Mouse (Mus musculus) thymus, adult 2 months (tissue): ENCODE data around the gene Jun. TPM values are rescaled to one million over a fixed set of nuclear protein-coding genes. Genes with fewer than 3 reads are reported as not detected.

Source experiments
- DNase-seq: peaks from one replicate; pipeline ENCODE4 v3.0.0; 2021
- H3K27ac ChIP-seq: fragments of 200-500 bp; 2 replicates; pipeline ENCODE4 v1.5.1; 2012; ENCODE audit warnings: low read length, control low read depth; ENCODE audit not compliant: control insufficient read depth, insufficient read depth
- H3K27me3 ChIP-seq: fragments of 200-500 bp; 2 replicates; pipeline ENCODE4 v1.6.1; 2012; ENCODE audit warnings: mild to moderate bottlenecking, low read length, moderate library complexity, mixed read lengths; ENCODE audit not compliant: control insufficient read depth, insufficient read depth
- H3K36me3 ChIP-seq: fragments of 200-500 bp; 2 replicates; pipeline ENCODE4 v1.6.1; 2012; ENCODE audit warnings: mild to moderate bottlenecking, low read length, moderate library complexity; ENCODE audit not compliant: control insufficient read depth, insufficient read depth
- H3K4me1 ChIP-seq: fragments of 200-500 bp; replicated peaks from 2 replicates; pipeline ENCODE4 v1.6.1; 2012; ENCODE audit warnings: low read length; ENCODE audit not compliant: control insufficient read depth, insufficient read depth
- H3K4me3 ChIP-seq: fragments of 200-500 bp; 2 replicates; pipeline ENCODE4 v1.5.1; 2012; ENCODE audit warnings: mild to moderate bottlenecking, low read length, control low read depth, moderate library complexity; ENCODE audit not compliant: control insufficient read depth, insufficient read depth
- CTCF ChIP-seq: fragments of 200-500 bp; IDR thresholded peaks from 2 replicates; pipeline ENCODE4 v1.5.1; 2012; ENCODE audit warnings: mild to moderate bottlenecking, control low read depth, low read length, moderate library complexity, borderline replicate concordance; ENCODE audit not compliant: control insufficient read depth, poor library complexity, insufficient read depth; ENCODE audit errors: extremely low read depth
- POLR2A ChIP-seq: fragments of 200-500 bp; IDR thresholded peaks from 2 replicates; pipeline ENCODE4 v1.6.1; 2012; ENCODE audit warnings: mild to moderate bottlenecking, low read length, control low read depth, moderate library complexity; ENCODE audit not compliant: control insufficient read depth, poor library complexity, insufficient read depth; ENCODE audit errors: extremely low read depth
- WGBS: fragments of 180-500 bp; shearing (Covaris S2); methylation state at CpG from one replicate; pipeline ENCODE4 v1.1.7; 2018; 5-methylcytosine and 5-hydroxymethylcytosine counted together
- polyA plus RNA-seq: library from polyadenylated mRNA; depleted of rRNA; stranded (reverse); fragments of >200 nt; gene quantifications from 2 replicates; pipeline ENCODE4 v1.2.3, GENCODE M21; 2012; rRNA removed

The Jun gene
- polyA plus RNA-seq, 1 experiment = 18.7 TPM

DNA sequence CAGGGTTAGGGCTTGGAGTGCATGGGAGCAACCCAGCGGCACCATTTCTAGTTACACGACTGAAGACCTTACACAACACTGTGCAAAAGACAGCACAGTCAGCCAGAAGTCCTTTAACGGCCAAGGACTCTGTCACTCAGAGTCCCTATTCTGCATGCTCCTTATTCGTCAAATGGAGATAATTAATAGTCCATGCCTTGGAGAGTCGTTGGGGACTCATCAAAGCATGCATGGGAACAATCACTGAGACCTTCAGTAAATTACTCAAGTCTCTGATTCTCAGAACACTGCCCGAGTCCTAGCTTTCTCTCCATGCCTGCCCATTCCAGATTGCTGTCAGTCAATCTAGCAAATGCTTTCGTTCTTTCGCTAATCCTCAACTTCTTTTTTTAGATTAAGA, 44.3 kb downstream of the Jun start:
- Histone ChIP-seq H3K4me1 (no peaks in the 10 kb centered on the region), H3K36me3 (no peaks in the 10 kb centered on the region), H3K27me3 (no peaks in the 10 kb centered on the region), H3K4me3 (no peak overlapping the region), H3K27ac (no peak overlapping the region)
- no peak for TF ChIP-seq CTCF
- TF ChIP-seq POLR2A = no peak
- no peak for DNase-seq
- WGBS = 85% methylated on average over 8 of the region's 8 CpGs

DNA sequence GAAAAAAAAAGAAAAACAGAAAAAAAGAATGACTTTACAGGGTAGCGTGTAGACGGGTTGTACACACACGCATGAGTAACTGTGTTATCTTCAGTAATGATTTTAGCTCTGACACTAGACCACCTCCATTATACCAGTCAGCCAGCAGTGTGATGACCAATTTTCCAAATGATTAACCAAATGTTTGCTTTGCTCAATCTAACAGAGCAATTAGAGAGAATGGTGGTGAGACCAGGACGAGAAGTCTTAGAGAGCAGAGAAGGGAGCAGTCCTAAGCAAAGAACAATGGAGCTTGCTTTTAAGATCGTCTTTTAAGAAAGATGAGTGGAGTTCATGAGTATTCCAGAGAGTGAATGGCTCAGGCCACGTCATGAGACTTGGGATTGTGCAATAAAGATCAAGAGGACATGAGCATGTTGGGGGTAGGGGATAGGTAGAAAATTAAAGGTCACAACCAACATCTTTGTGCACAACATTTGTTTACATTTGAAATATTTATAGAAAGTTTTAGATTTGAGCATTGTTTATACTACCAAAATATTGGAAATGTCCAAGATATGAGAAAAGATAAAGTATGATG, 46.7 kb downstream of the Jun start:
- H3K4me1 ChIP-seq = no peaks in the 10 kb centered on the region

DNA sequence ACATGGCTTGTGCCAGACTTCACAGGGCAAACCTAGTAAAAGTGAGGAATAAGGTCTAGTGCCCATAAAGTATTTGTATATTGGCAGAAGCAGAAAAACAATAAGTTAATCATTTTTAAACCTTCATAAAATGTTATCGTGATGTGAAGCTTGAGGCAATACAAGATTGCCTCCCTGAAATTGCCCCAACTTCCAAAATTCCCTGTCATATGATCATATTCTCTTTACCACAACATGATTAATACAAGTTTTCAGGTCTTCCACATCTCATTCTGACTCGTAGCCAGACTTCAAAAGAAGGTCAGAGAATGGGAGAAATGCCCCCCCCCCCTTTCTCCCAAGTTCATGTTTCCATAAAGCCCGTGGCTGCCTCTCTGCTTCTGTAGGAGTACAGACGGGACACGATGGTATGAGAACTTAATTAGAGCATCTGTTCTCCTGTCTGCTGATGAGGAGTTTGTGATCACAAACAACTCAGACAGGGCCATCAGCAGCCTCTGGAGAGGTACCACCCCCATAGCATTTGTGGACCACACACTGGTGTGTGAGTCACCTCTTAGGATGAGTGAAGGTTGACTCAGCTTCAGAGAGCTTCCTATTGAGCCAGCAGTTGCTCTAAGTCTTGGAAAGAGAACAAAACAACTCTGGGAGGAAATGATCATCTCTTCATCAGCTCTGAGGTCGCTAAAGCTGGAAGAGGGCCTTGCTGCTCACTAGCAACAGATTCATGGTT, 50.8 kb downstream of the Jun start:
- 72% methylated on average over 6 of the region's 6 CpGs for WGBS
- H3K4me1 ChIP-seq = no peaks in the 10 kb centered on the region
- DNase-seq = no peak
- H3K36me3 ChIP-seq = no peaks in the 10 kb centered on the region
- no peak overlapping the region for H3K4me3 ChIP-seq
- no peak for TF ChIP-seq CTCF
- TF ChIP-seq POLR2A = no peak
- no peaks in the 10 kb centered on the region for H3K27me3 ChIP-seq
- no peak overlapping the region for H3K27ac ChIP-seq

More for the DNA sequence above, 46.7 kb downstream of the Jun start:
- H3K27ac ChIP-seq = no peak overlapping the region
- H3K4me3 ChIP-seq = no peak overlapping the region
- WGBS = 93% methylated on average over 6 of the region's 6 CpGs
- H3K36me3 ChIP-seq = no peaks in the 10 kb centered on the region
- no peak for DNase-seq
- TF ChIP-seq POLR2A (no peak), CTCF (no peak)
- H3K27me3 ChIP-seq = no peaks in the 10 kb centered on the region

DNA sequence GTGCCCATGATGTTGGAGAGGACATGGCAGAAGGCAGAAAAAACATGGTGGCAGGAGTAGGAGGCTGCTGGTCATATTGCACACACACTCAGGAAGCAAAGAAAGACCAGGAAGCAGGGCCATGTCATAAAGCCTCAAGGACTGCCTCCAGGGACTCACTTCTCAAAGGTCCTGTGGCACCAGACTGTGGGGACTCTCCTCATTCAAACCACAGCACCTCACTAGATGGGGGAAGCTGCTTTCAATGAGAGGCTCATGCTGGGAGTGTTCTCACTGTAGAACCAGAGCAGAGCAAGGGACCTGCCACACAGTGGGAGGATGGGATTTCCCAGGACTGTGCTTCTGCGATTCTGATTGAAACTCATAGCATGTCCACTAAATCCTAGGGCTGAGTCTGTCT, 51.9 kb downstream of the Jun start:
- Histone ChIP-seq H3K4me3 (no peak overlapping the region), H3K4me1 (no peaks in the 10 kb centered on the region), H3K27ac (no peak overlapping the region), H3K36me3 (no peaks in the 10 kb centered on the region), H3K27me3 (no peaks in the 10 kb centered on the region)
- TF ChIP-seq CTCF (no peak), POLR2A (no peak)
- 93% methylated on average over 1 of the region's 1 CpGs for WGBS
- DNase-seq = no peak

DNA sequence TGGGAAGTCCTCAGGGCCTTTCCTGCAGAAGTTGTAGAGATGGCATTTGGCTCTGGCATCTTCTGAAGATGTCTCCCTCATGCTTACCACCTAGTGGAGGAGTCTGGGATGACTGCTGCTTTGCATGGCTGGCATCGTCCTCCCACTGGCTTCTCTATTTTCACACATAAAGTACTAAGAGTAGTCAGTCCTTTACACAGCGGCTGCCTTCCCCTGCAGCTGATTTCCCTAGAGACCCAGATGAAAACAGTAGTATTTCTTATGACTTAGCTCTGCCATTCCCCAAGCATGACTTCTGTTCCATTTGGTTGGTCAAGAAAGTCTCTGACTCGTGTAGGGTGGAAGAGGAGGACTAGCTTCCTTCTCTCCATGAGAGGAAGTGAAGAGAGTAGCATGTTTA, 52.8 kb downstream of the Jun start:
- no peaks in the 10 kb centered on the region for H3K36me3 ChIP-seq
- TF ChIP-seq POLR2A (no peak), CTCF (no peak)
- peak; percentile 21 for DNase-seq
- H3K27ac ChIP-seq = no peak overlapping the region
- no peaks in the 10 kb centered on the region for H3K4me1 ChIP-seq
- H3K4me3 ChIP-seq = no peak overlapping the region
- H3K27me3 ChIP-seq = no peaks in the 10 kb centered on the region
- 63% methylated on average over 3 of the region's 3 CpGs for WGBS

Other genes starting within 250 kb of the Jun start
- gene Eqtn, start 123.4 kb downstream of the Jun start, polyA plus RNA-seq = 0.15 and 0.20 TPM in 2 replicates
- gene Mysm1, start 73.1 kb downstream of the Jun start, polyA plus RNA-seq = 7.5 and 8.7 TPM in 2 replicates